Mouse (Mus musculus) naive thymus-derived CD4-positive, alpha-beta T cell, adult 2 months (primary cell): ENCODE measurements around the gene Gm42688.

ENCODE experiments used
- DNase-seq: peaks from one replicate; pipeline ENCODE4 v3.0.0-alpha.2; 2011; ENCODE audit warnings: low read depth

Gm42688 gene

GRCm38 (mm10) chr6:83118369-83118768 is 17.0 kb downstream of the Gm42688 start:
- no peak for DNase-seq

- DNase-seq: peak; percentile 47
These were observed 17.7 kb downstream of the Gm42688 start for GRCm38 (mm10) chr6:83118825-83119733.

- no peak for DNase-seq
These were observed 18.3 kb downstream of the Gm42688 start for GRCm38 (mm10) chr6:83119734-83120051.

GRCm38 (mm10) chr6:83120930-83121862 is 19.8 kb downstream of the Gm42688 start, which contains the start of gene Wbp1:
Gene Wbp1 (minus strand): TSS chr6:83121559.
- DNase-seq: peak; percentile 97

- peak; percentile 21 for DNase-seq
These were observed 20.7 kb downstream of the Gm42688 start for GRCm38 (mm10) chr6:83121863-83122710.

- DNase-seq: peak; percentile 9
These were observed 21.5 kb downstream of the Gm42688 start for GRCm38 (mm10) chr6:83122961-83123360.

GRCm38 (mm10) chr6:83124851-83125312 is 23.5 kb downstream of the Gm42688 start:
- peak; percentile 96 for DNase-seq

- DNase-seq: no peak
These were observed 23.9 kb downstream of the Gm42688 start, which contains the start of gene Ino80b for GRCm38 (mm10) chr6:83125331-83125730. Gene Ino80b (minus strand): TSS chr6:83125431.

- no peak for DNase-seq
These were observed 26.0 kb downstream of the Gm42688 start for GRCm38 (mm10) chr6:83127419-83127818.

- DNase-seq: no peak
These were observed 30.1 kb downstream of the Gm42688 start for GRCm38 (mm10) chr6:83131469-83132034.

GRCm38 (mm10) chr6:83132176-83132919 is 30.9 kb downstream of the Gm42688 start:
- no peak for DNase-seq

GRCm38 (mm10) chr6:83134226-83134625 is 32.8 kb downstream of the Gm42688 start:
- no peak for DNase-seq

GRCm38 (mm10) chr6:83134951-83135513 is 33.6 kb downstream of the Gm42688 start, which contains the start of gene Rtkn:
Gene Rtkn (plus strand): TSS chr6:83135463.
- no peak for DNase-seq

- DNase-seq: no peak
These were observed 34.2 kb downstream of the Gm42688 start for GRCm38 (mm10) chr6:83135571-83136161.

- DNase-seq: no peak
These were observed 35.0 kb downstream of the Gm42688 start for GRCm38 (mm10) chr6:83136291-83136880.

- no peak for DNase-seq
These were observed 35.6 kb downstream of the Gm42688 start for GRCm38 (mm10) chr6:83136881-83137575.

- DNase-seq: no peak
These were observed 36.1 kb downstream of the Gm42688 start for GRCm38 (mm10) chr6:83137576-83137950.

GRCm38 (mm10) chr6:83138056-83138455 is 36.6 kb downstream of the Gm42688 start:
- DNase-seq: no peak

- no peak for DNase-seq
These were observed 38.6 kb downstream of the Gm42688 start for GRCm38 (mm10) chr6:83140044-83140443.
